Mouse (Mus musculus) central nervous system, embryonic 18 days (tissue): Measurements from ENCODE around the gene St7l. TPM values are rescaled to one million over a fixed set of nuclear protein-coding genes. Genes with fewer than 3 reads are reported as not detected.

ENCODE experiments used
- polyA plus RNA-seq: library from polyadenylated mRNA; depleted of rRNA; stranded (reverse); fragments of >200 nt; gene quantifications from 2 replicates; pipeline ENCODE4 v1.2.3, GENCODE M21; 2012; rRNA removed

The St7l gene
- polyA plus RNA-seq, result 13.4 and 13.8 TPM in 2 replicates

GRCm38 (mm10) chr3:104863786-104864650 is at the start of gene St7l, which contains the start of gene Capza1:
Gene St7l (plus strand): TSS chr3:104864005.
Gene Capza1 (minus strand): TSS chr3:104864505.

GRCm38 (mm10) chr3:104817991-104818748 is 45.6 kb upstream of the St7l start, which contains the start of gene Mov10:
Gene Mov10 (minus strand): TSS chr3:104818563.

GRCm38 (mm10) chr3:104961066-104962059 is 97.6 kb downstream of the St7l start, which contains the start of gene Wnt2b:
Gene Wnt2b (minus strand): TSS chr3:104961921.

Other genes with a start within 250 kb of the St7l start
- 11.1 and 13.4 TPM in 2 replicates for gene Slc16a1, start 225.3 kb upstream of the St7l start, polyA plus RNA-seq
- gene Ppm1j, start 82.9 kb upstream of the St7l start, polyA plus RNA-seq, result 2.6 and 5.0 TPM in 2 replicates
- gene Fam19a3, start 82.2 kb upstream of the St7l start, polyA plus RNA-seq, result 0.45 and 0.62 TPM in 2 replicates
- gene Rhoc, start 75.6 kb upstream of the St7l start, polyA plus RNA-seq, result 35.0 and 39.1 TPM in 2 replicates
- 7.1 and 7.4 TPM in 2 replicates for gene Mov10, start 45.4 kb upstream of the St7l start, polyA plus RNA-seq
- 52.9 and 53.6 TPM in 2 replicates for gene Capza1, start 500 bp downstream of the St7l start, polyA plus RNA-seq
- gene Wnt2b, start 97.9 kb downstream of the St7l start, polyA plus RNA-seq, result 1.2 and 1.3 TPM in 2 replicates
- gene Cttnbp2nl, start 189.1 kb downstream of the St7l start, polyA plus RNA-seq, result 15.2 and 15.5 TPM in 2 replicates
- not detected in 2 replicates for gene 4930564D02Rik, start 202.8 kb downstream of the St7l start, polyA plus RNA-seq